Mouse (Mus musculus) testis, adult 2 months (tissue): Measurements from ENCODE around the gene Tbc1d2. TPM values are rescaled to one million over a fixed set of nuclear protein-coding genes. Genes with fewer than 3 reads are reported as not detected.
"Not testable (repeated sequence)": the region's sequence is repeated elsewhere in the genome, so short reads cannot be mapped to it uniquely, and the experiment has no call there.

Source experiments
- H3K27ac ChIP-seq: fragments of 200-500 bp; 2 replicates; pipeline ENCODE4 v1.5.1; 2012; ENCODE audit warnings: low read depth, low read length; ENCODE audit not compliant: control insufficient read depth, insufficient read depth
- H3K27me3 ChIP-seq: fragments of 200-500 bp; 2 replicates; pipeline ENCODE4 v1.6.1; 2012; ENCODE audit warnings: mild to moderate bottlenecking, low read length, moderate library complexity; ENCODE audit not compliant: control insufficient read depth, insufficient read depth
- H3K36me3 ChIP-seq: fragments of 200-500 bp; 2 replicates; pipeline ENCODE4 v1.6.1; 2012; ENCODE audit warnings: mild to moderate bottlenecking, low read length; ENCODE audit not compliant: control insufficient read depth, insufficient read depth
- H3K4me1 ChIP-seq: fragments of 200-500 bp; 2 replicates; pipeline ENCODE4 v1.6.1; 2012; ENCODE audit warnings: low read length; ENCODE audit not compliant: control insufficient read depth, insufficient read depth
- H3K4me3 ChIP-seq: fragments of 200-500 bp; 2 replicates; pipeline ENCODE4 v1.5.1; 2012; ENCODE audit warnings: low read depth, mild to moderate bottlenecking, low read length, moderate library complexity, mixed read lengths; ENCODE audit not compliant: control insufficient read depth
- CTCF ChIP-seq: fragments of 200-500 bp; IDR thresholded peaks from 2 replicates; pipeline ENCODE4 v1.5.1; 2012; ENCODE audit warnings: low read depth, mild to moderate bottlenecking, inconsistent platforms, low read length, moderate library complexity; ENCODE audit not compliant: control insufficient read depth, insufficient read depth, insufficient replicate concordance
- POLR2A ChIP-seq: fragments of 200-500 bp; IDR thresholded peaks from 2 replicates; pipeline ENCODE4 v1.6.1; 2012; ENCODE audit warnings: low read depth, mild to moderate bottlenecking, inconsistent platforms, low read length, moderate library complexity; ENCODE audit not compliant: control insufficient read depth
- polyA plus RNA-seq: library from polyadenylated mRNA; depleted of rRNA; stranded (reverse); fragments of >200 nt; gene quantifications from 2 replicates; pipeline ENCODE4 v1.2.3, GENCODE M21; 2012

Tbc1d2 gene
- polyA plus RNA-seq, 1 experiment: 6.9 TPM

- Histone ChIP-seq H3K27ac (no peak overlapping the region), H3K36me3 (no peaks in the 10 kb centered on the region), H3K27me3 (no peaks in the 10 kb centered on the region), H3K4me3 (no peak overlapping the region), H3K4me1 (no peaks in the 10 kb centered on the region)
- TF ChIP-seq POLR2A (no peak), CTCF (no peak)
Observed at GRCm38 (mm10) chr4:46641283-46641682, 8.7 kb downstream of the Tbc1d2 start.

- H3K4me1 ChIP-seq: no peaks in the 10 kb centered on the region
- no peaks in the 10 kb centered on the region for H3K36me3 ChIP-seq
- H3K27ac ChIP-seq: no peak overlapping the region
- no peak overlapping the region for H3K4me3 ChIP-seq
- no peak for TF ChIP-seq CTCF
- no peak for TF ChIP-seq POLR2A
- H3K27me3 ChIP-seq: no peaks in the 10 kb centered on the region
Observed at GRCm38 (mm10) chr4:46639866-46640265, 10.1 kb downstream of the Tbc1d2 start.

GRCm38 (mm10) chr4:46637250-46637649, 12.8 kb downstream of the Tbc1d2 start:
- not testable (repeated sequence) for H3K27ac ChIP-seq, H3K4me1 ChIP-seq, H3K36me3 ChIP-seq, H3K4me3 ChIP-seq, H3K27me3 ChIP-seq

GRCm38 (mm10) chr4:46635702-46636430, 14.1 kb downstream of the Tbc1d2 start:
- Histone ChIP-seq H3K4me3 (no peak overlapping the region), H3K27ac (no peak overlapping the region), H3K4me1 (no peaks in the 10 kb centered on the region), H3K36me3 (no peaks in the 10 kb centered on the region), H3K27me3 (no peaks in the 10 kb centered on the region)
- TF ChIP-seq CTCF (no peak), POLR2A (no peak)

- Histone ChIP-seq H3K27me3 (no peaks in the 10 kb centered on the region), H3K4me3 (no peak overlapping the region), H3K4me1 (no peaks in the 10 kb centered on the region), H3K27ac (no peak overlapping the region), H3K36me3 (no peaks in the 10 kb centered on the region)
- no peak for TF ChIP-seq CTCF
Observed at GRCm38 (mm10) chr4:46634881-46635280, 15.1 kb downstream of the Tbc1d2 start.

GRCm38 (mm10) chr4:46633565-46633964, 16.4 kb downstream of the Tbc1d2 start:
- H3K27me3 ChIP-seq, H3K4me3 ChIP-seq, H3K36me3 ChIP-seq, H3K4me1 ChIP-seq, H3K27ac ChIP-seq: not testable (repeated sequence)

GRCm38 (mm10) chr4:46632465-46632864, 17.5 kb downstream of the Tbc1d2 start:
- H3K4me1 ChIP-seq: peaks cover 2% of the 10 kb centered on the region; the same call in 1 of the 2 replicates
- no peak overlapping the region for H3K4me3 ChIP-seq
- H3K36me3 ChIP-seq: no peaks in the 10 kb centered on the region
- no peak overlapping the region for H3K27ac ChIP-seq
- no peak for TF ChIP-seq CTCF
- no peak for TF ChIP-seq POLR2A
- H3K27me3 ChIP-seq: no peaks in the 10 kb centered on the region

- H3K4me1 ChIP-seq: peaks cover 2% of the 10 kb centered on the region; the same call in 1 of the 2 replicates
- no peaks in the 10 kb centered on the region for H3K27me3 ChIP-seq
- H3K27ac ChIP-seq: no peak overlapping the region
- H3K36me3 ChIP-seq: no peaks in the 10 kb centered on the region
- TF ChIP-seq CTCF: no peak
- TF ChIP-seq POLR2A: no peak
- no peak overlapping the region for H3K4me3 ChIP-seq
Observed at GRCm38 (mm10) chr4:46630390-46630789, 19.6 kb downstream of the Tbc1d2 start.
